ENCODE assay signal across 18 mouse cellular contexts in the genomic region with DNA sequence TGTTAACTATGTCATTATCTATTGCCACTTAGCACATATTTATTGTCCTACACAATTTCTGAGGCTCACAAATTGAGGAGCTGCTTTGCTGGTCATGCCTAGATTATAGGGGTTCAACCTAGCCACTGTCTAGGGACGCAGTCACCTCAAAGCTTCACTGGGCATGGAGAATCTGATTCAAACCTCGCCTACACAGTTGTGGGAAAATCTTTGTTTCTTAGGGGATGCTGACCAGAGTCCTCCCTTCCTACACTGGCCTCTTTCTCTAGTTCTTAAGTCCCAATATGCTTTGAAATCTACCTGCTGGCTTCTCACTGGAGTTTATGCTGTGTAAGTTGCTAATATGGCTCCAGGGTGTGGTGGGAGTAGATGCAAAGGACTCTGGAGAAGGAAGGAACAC.
"Had no signal": no experiment of that assay in that cellular context is flagged by ENCODE, and none has a peak within 500 bp of the region (broad histone marks: within the 10 kb centered on the region; RNA-seq: fewer than 3 reads in every experiment).

No protein-coding gene starts in this region.

- H3K4me2 ChIP-seq: lung, embryonic 14.5 days; midbrain, embryonic 13.5 days; neural tube, embryonic 13.5 days; neural tube, embryonic 15.5 days had no signal

- DNase-seq: lung, adult 18-20 months; lung, embryonic 14.5 days; lung, postnatal 10 days; lung, postnatal 4 days; retina, postnatal 1 day; right cerebral cortex, adult 18-20 months; right cerebral cortex, postnatal 25 days; right cerebral cortex, postnatal 4 days; spleen, adult 18-20 months; thymus, adult 18-20 months; thymus, postnatal 14 days; thymus, postnatal 36 days had no signal

- H3K9ac ChIP-seq: lung, embryonic 14.5 days; midbrain, embryonic 13.5 days; neural tube, embryonic 13.5 days; neural tube, embryonic 15.5 days had no signal

- H3K4me3 ChIP-seq: midbrain, embryonic 10.5 days; midbrain, embryonic 13.5 days; myocyte; neural tube, embryonic 13.5 days; neural tube, embryonic 15.5 days had no signal

- H3K36me3 ChIP-seq: midbrain, embryonic 10.5 days; midbrain, embryonic 13.5 days; neural tube, embryonic 13.5 days; neural tube, embryonic 15.5 days had no signal

- H3K9me3 ChIP-seq: midbrain, embryonic 10.5 days; midbrain, embryonic 13.5 days; neural tube, embryonic 13.5 days; neural tube, embryonic 15.5 days had no signal

- ATAC-seq: midbrain, embryonic 13.5 days; midbrain, embryonic 16.5 days had no signal

- H3K27ac ChIP-seq: midbrain, embryonic 10.5 days; midbrain, embryonic 13.5 days; neural tube, embryonic 13.5 days; neural tube, embryonic 15.5 days had no signal

- H3K27me3 ChIP-seq: midbrain, embryonic 13.5 days; neural tube, embryonic 13.5 days; neural tube, embryonic 15.5 days had no signal
